Mouse (Mus musculus) ES-E14 (cell line): Measurements from ENCODE around the gene Znhit1. TPM values are rescaled to one million over a fixed set of nuclear protein-coding genes. Genes with fewer than 3 reads are reported as not detected.

Experiments
- DNase-seq: peaks from one replicate; pipeline ENCODE4 v3.0.0-alpha.2; 2013; ENCODE audit warnings: low read depth, low spot score
- H3K27ac ChIP-seq: 2 replicates; pipeline ENCODE4 v1.5.1; 2012; ENCODE audit warnings: low read depth, mild to moderate bottlenecking, low read length, moderate library complexity, mixed read lengths; ENCODE audit not compliant: poor library complexity, insufficient read depth, severe bottlenecking
- H3K36me3 ChIP-seq: 2 replicates; pipeline ENCODE4 v1.6.1; 2012; ENCODE audit warnings: mild to moderate bottlenecking, low read length, moderate library complexity, mixed read lengths; ENCODE audit not compliant: control insufficient read depth, poor library complexity, insufficient read depth, severe bottlenecking
- H3K4me1 ChIP-seq, 2 experiments: fragments of 150-350 bp in 1 of 2; sonication (generic) in 1 of 2; 2 replicates each; pipeline ENCODE4 v1.6.1; 2012; ENCODE audit warnings: low read length in 2 of 2, mild to moderate bottlenecking in 1 of 2, mixed read lengths in 1 of 2; ENCODE audit not compliant: control insufficient read depth in 2 of 2, insufficient read depth in 2 of 2, poor library complexity in 1 of 2
- H3K4me3 ChIP-seq, 2 experiments: fragments of 150-350 bp in 1 of 2; sonication (generic) in 1 of 2; 2 replicates each; pipeline ENCODE4 v1.5.1; 2012; ENCODE audit warnings: low read length in 2 of 2, low read depth in 1 of 2, mild to moderate bottlenecking in 1 of 2, mixed read lengths in 1 of 2; ENCODE audit not compliant: insufficient read depth in 1 of 2, poor library complexity in 1 of 2, severe bottlenecking in 1 of 2
- H3K9ac ChIP-seq: 2 replicates; pipeline ENCODE4 v1.6.1; 2012; ENCODE audit warnings: low read depth, mild to moderate bottlenecking, low read length, mixed read lengths; ENCODE audit not compliant: poor library complexity, insufficient read depth, severe bottlenecking
- H3K9me3 ChIP-seq: fragments of 150-350 bp; sonication (generic); 2 replicates; pipeline ENCODE4 v1.6.1; 2012; ENCODE audit warnings: low read depth, mild to moderate bottlenecking, low read length; ENCODE audit not compliant: control insufficient read depth, insufficient read depth
- CHD2 ChIP-seq: IDR thresholded peaks from 2 replicates; pipeline ENCODE4 v1.6.1; 2014; ENCODE audit warnings: mild to moderate bottlenecking, low read depth, low read length, inconsistent platforms
- HCFC1 ChIP-seq: IDR thresholded peaks from 2 replicates; pipeline ENCODE4 v1.6.1; 2012; ENCODE audit warnings: low read length, inconsistent platforms, borderline replicate concordance; ENCODE audit not compliant: insufficient read depth
- MAFK ChIP-seq: IDR thresholded peaks from 2 replicates; pipeline ENCODE4 v1.6.1; 2014; ENCODE audit warnings: mild to moderate bottlenecking, low read depth, low read length, inconsistent platforms; ENCODE audit not compliant: insufficient read depth
- ZC3H11A ChIP-seq: IDR thresholded peaks from 2 replicates; pipeline ENCODE4 v1.6.1; 2012; ENCODE audit warnings: low read depth, mild to moderate bottlenecking, inconsistent platforms, low read length, borderline replicate concordance
- ZNF384 ChIP-seq: IDR thresholded peaks from 2 replicates; pipeline ENCODE4 v1.6.1; 2012; ENCODE audit warnings: low read depth, low read length, inconsistent platforms
- in situ Hi-C, 2 experiments: fragments of 600-800 bp; cut with MboI; formaldehyde crosslinking; loops; one replicate each; pipeline ENCODE4 v1.15.1; 2025; ENCODE audit warnings: low sequenced_read_pairs in 2 of 2, inconsistent platforms in 1 of 2; ENCODE audit not compliant: unreplicated experiment in 2 of 2
- total RNA-seq: library from RNA; depleted of rRNA; stranded (reverse); fragments of 300-350 nt; gene quantifications from 2 replicates; pipeline ENCODE4 v1.2.3, GENCODE M21; 2012

Znhit1 gene
- total RNA-seq, 1 experiment = 46.0 TPM

- in situ Hi-C loops = loop anchor here in 1 of 2 experiments (10.0 kb wide), 1 partner anchor 89 kb away; no protein-coding TSS in a partner anchor
- no peaks in the 10 kb centered on the region for H3K36me3 ChIP-seq
- 0 out of 4 replicates have a peak, but pooled peaks cover 0 to 2% of the 10 kb centered on the region in 2 experiments for H3K4me1 ChIP-seq
- TF ChIP-seq CHD2 = no peak
- TF ChIP-seq MAFK = no peak
- no peak for TF ChIP-seq HCFC1
- no peak for TF ChIP-seq ZC3H11A
- TF ChIP-seq ZNF384 = no peak
- DNase-seq = no peak
- no peaks in the 10 kb centered on the region for H3K9me3 ChIP-seq
- H3K4me3 ChIP-seq = no peak overlapping the region
- H3K9ac ChIP-seq = no peak overlapping the region
- no peak overlapping the region for H3K27ac ChIP-seq
Measured at GRCm38 (mm10) chr5:137015913-137016312, 28.1 kb upstream of the Znhit1 start.

- in situ Hi-C loops = loop anchor here in 1 of 2 experiments (10.0 kb wide), 1 partner anchor 92 kb away; no protein-coding TSS in a partner anchor
- peaks cover 0 to 8% of the 10 kb centered on the region in 2 experiments; a peak in 1 of 4 replicates for H3K4me1 ChIP-seq
- H3K27ac ChIP-seq = no peak overlapping the region
- H3K4me3 ChIP-seq = no peak overlapping the region
- no peak for DNase-seq
- no peak overlapping the region for H3K9ac ChIP-seq
- TF ChIP-seq HCFC1 (no peak), CHD2 (no peak), ZC3H11A (no peak), MAFK (no peak), ZNF384 (no peak)
- H3K36me3 ChIP-seq = no peaks in the 10 kb centered on the region
- H3K9me3 ChIP-seq = no peaks in the 10 kb centered on the region
Measured at GRCm38 (mm10) chr5:137012401-137012950, 24.7 kb upstream of the Znhit1 start.

- Histone ChIP-seq H3K9me3 (no peaks in the 10 kb centered on the region), H3K4me1 (peaks cover 0 to 6% of the 10 kb centered on the region in 2 experiments; a peak in 1 of 4 replicates), H3K4me3 (no peak overlapping the region), H3K36me3 (no peaks in the 10 kb centered on the region), H3K9ac (no peak overlapping the region), H3K27ac (no peak overlapping the region)
- DNase-seq = peak; percentile 70
- TF ChIP-seq CHD2 (no peak), HCFC1 (no peak), MAFK (no peak), ZC3H11A (peak; percentile 4; the same call in 1 of the 2 replicates)
- in situ Hi-C loops = loop anchor here in 1 of 2 experiments (10.0 kb wide), 1 partner anchor 95 kb away; no protein-coding TSS in a partner anchor
Measured at GRCm38 (mm10) chr5:137009988-137010387, 22.2 kb upstream of the Znhit1 start.

- in situ Hi-C loops = no loop called here
Measured at GRCm38 (mm10) chr5:137007276-137007675, 19.5 kb upstream of the Znhit1 start.

GRCm38 (mm10) chr5:137000612-137001011 lies 12.8 kb upstream of the Znhit1 start:
- Histone ChIP-seq H3K9ac (peak overlapping the region; percentile 64; the same call in 1 of the 2 replicates), H3K4me3 (peak overlapping the region; percentile 43 to 61), H3K27ac (peak overlapping the region; percentile 34; the same call in 1 of the 2 replicates), H3K9me3 (no peaks in the 10 kb centered on the region), H3K4me1 (peaks cover 2 to 6% of the 10 kb centered on the region in 2 experiments; a peak in 3 of 4 replicates), H3K36me3 (peaks cover 2% of the 10 kb centered on the region)
- TF ChIP-seq MAFK (no peak), ZNF384 (no peak), ZC3H11A (0 out of 2 replicates have a peak, but pooled peaks have one; percentile 7), CHD2 (no peak), HCFC1 (peak; percentile 77)
- in situ Hi-C loops = no loop called here
- DNase-seq = no peak

More at GRCm38 (mm10) chr5:137007276-137007675, 19.5 kb upstream of the Znhit1 start:
- peaks cover 0 to 6% of the 10 kb centered on the region in 2 experiments; a peak in 1 of 4 replicates for H3K4me1 ChIP-seq
- H3K27ac ChIP-seq = no peak overlapping the region
- H3K9me3 ChIP-seq = no peaks in the 10 kb centered on the region
- no peak overlapping the region for H3K4me3 ChIP-seq
- no peak for TF ChIP-seq MAFK
- no peak for TF ChIP-seq ZC3H11A
- no peak for TF ChIP-seq CHD2
- TF ChIP-seq ZNF384 = no peak
- no peak for TF ChIP-seq HCFC1
- no peaks in the 10 kb centered on the region for H3K36me3 ChIP-seq
- DNase-seq = no peak
- H3K9ac ChIP-seq = no peak overlapping the region
